Mouse (Mus musculus): ENCODE measurements around the gene Ccl12. TPM values are rescaled to one million over a fixed set of nuclear protein-coding genes. Genes with fewer than 3 reads are reported as not detected.

Ccl12 gene
- polyA plus RNA-seq, 1 experiment from 2014 or later = 1.2 TPM

GRCm38 (mm10) chr11:82073686-82074085, 28.0 kb upstream of the Ccl12 start:
- 83% methylated on average over 3 of the region's 3 CpGs for WGBS

GRCm38 (mm10) chr11:82077031-82077430, 24.6 kb upstream of the Ccl12 start:
- H3K9ac ChIP-seq (ENCODE audit: low read depth, low read length) = no peak overlapping the region
- H3K4me3 ChIP-seq (ENCODE audit: low read depth, low read length) = no peak overlapping the region
- H3K4me1 ChIP-seq (replicated peaks; ENCODE audit: control insufficient read depth, insufficient read depth, low read length) = no peaks in the 10 kb centered on the region
- H3K27me3 ChIP-seq (ENCODE audit: control insufficient read depth, insufficient read depth, low read length) = no peaks in the 10 kb centered on the region
- ATAC-seq (ENCODE audit: low FRiP score) (no peak), DNase-seq (ENCODE audit: low spot score) (no peak)
- H3K4me2 ChIP-seq (replicated peaks; ENCODE audit: low read depth, low read length) = no peak overlapping the region
- no peak overlapping the region for H3K27ac ChIP-seq (ENCODE audit: low read depth, low read length)
- no peaks in the 10 kb centered on the region for H3K9me3 ChIP-seq (ENCODE audit: control insufficient read depth, low read length)
- no peaks in the 10 kb centered on the region for H3K36me3 ChIP-seq (ENCODE audit: control insufficient read depth, insufficient read depth, low read length)
- WGBS = 87% methylated on average over 3 of the region's 3 CpGs

More at GRCm38 (mm10) chr11:82073686-82074085, 28.0 kb upstream of the Ccl12 start:
- Histone ChIP-seq H3K27ac (ENCODE audit: low read depth, low read length) (no peak overlapping the region), H3K4me2 (replicated peaks; ENCODE audit: low read depth, low read length) (no peak overlapping the region), H3K27me3 (ENCODE audit: control insufficient read depth, insufficient read depth, low read length) (no peaks in the 10 kb centered on the region), H3K4me3 (ENCODE audit: low read depth, low read length) (no peak overlapping the region), H3K4me1 (replicated peaks; ENCODE audit: control insufficient read depth, insufficient read depth, low read length) (no peaks in the 10 kb centered on the region), H3K9me3 (ENCODE audit: control insufficient read depth, low read length) (no peaks in the 10 kb centered on the region), H3K36me3 (ENCODE audit: control insufficient read depth, insufficient read depth, low read length) (no peaks in the 10 kb centered on the region), H3K9ac (ENCODE audit: low read depth, low read length) (no peak overlapping the region)
- DNase-seq (ENCODE audit: low spot score) = no peak
- no peak for ATAC-seq (ENCODE audit: low FRiP score)

DNA sequence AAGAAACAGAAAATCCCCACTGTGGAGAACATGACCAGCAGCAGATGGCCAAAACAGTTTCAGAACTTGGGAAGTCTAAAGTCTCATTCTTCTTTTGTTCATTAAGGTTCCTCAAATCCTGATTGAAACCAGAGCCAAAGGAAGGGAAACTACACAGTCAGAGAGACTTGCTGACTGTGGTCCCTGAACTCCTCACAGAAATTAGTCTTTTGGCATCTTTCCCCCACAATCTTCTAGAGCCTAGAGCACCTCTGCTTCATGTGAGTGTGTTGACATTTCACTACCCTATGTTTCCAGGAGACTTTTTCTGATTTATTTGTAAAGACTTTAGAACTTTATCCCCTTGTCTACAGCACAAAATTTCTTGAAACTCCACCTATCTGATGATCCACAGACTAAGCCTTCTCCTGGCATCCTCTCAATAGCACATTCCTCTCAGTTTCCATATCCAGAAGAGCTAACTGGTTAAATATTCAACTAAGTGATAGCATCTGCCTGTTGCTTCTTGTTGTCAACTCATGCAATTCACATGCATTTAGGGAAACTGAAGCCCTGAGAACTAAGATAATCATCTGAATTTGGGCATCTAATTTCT, 23.4 kb upstream of the Ccl12 start:
- no peaks in the 10 kb centered on the region for H3K4me1 ChIP-seq (replicated peaks; ENCODE audit: control insufficient read depth, insufficient read depth, low read length)
- no peak overlapping the region for H3K4me3 ChIP-seq (ENCODE audit: low read depth, low read length)
- H3K27ac ChIP-seq (ENCODE audit: low read depth, low read length) = no peak overlapping the region
- ATAC-seq (ENCODE audit: low FRiP score) (no peak), DNase-seq (ENCODE audit: low spot score) (no peak)
- H3K9ac ChIP-seq (ENCODE audit: low read depth, low read length) = no peak overlapping the region
- H3K9me3 ChIP-seq (ENCODE audit: control insufficient read depth, low read length) = no peaks in the 10 kb centered on the region
- no peak overlapping the region for H3K4me2 ChIP-seq (replicated peaks; ENCODE audit: low read depth, low read length)
- no peaks in the 10 kb centered on the region for H3K36me3 ChIP-seq (ENCODE audit: control insufficient read depth, insufficient read depth, low read length)
- no peaks in the 10 kb centered on the region for H3K27me3 ChIP-seq (ENCODE audit: control insufficient read depth, insufficient read depth, low read length)

DNA sequence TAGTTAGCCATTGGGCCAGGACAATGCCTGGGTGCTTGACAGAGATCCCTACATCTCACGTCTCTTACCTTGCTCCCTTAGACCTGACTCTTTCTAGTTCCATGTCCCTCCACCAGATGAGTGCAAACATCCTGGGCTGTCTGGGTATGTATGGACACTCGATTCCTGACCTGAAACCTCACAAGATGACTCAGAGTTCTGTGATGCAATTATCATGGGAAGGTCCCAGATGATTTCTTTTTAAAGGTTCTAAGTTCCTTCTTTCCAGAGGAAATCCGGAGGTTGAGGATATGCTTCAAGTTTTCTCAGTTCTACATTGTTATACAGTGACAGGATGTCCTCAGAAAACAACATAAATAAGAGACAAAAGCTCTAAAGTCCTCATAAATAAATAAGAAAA, 20.8 kb upstream of the Ccl12 start:
- Histone ChIP-seq H3K27ac (ENCODE audit: low read depth, low read length) (no peak overlapping the region), H3K4me3 (ENCODE audit: low read depth, low read length) (no peak overlapping the region), H3K27me3 (ENCODE audit: control insufficient read depth, insufficient read depth, low read length) (no peaks in the 10 kb centered on the region), H3K36me3 (ENCODE audit: control insufficient read depth, insufficient read depth, low read length) (no peaks in the 10 kb centered on the region), H3K9ac (ENCODE audit: low read depth, low read length) (no peak overlapping the region), H3K9me3 (ENCODE audit: control insufficient read depth, low read length) (no peaks in the 10 kb centered on the region), H3K4me1 (replicated peaks; ENCODE audit: control insufficient read depth, insufficient read depth, low read length) (no peaks in the 10 kb centered on the region), H3K4me2 (replicated peaks; ENCODE audit: low read depth, low read length) (no peak overlapping the region)
- ATAC-seq (ENCODE audit: low FRiP score) (no peak), DNase-seq (ENCODE audit: low spot score) (no peak)
- WGBS = 80% methylated on average over 3 of the region's 3 CpGs

- Histone ChIP-seq H3K9ac (ENCODE audit: low read depth, low read length) (no peak overlapping the region), H3K9me3 (ENCODE audit: control insufficient read depth, low read length) (no peaks in the 10 kb centered on the region), H3K4me2 (replicated peaks; ENCODE audit: low read depth, low read length) (no peak overlapping the region), H3K4me1 (replicated peaks; ENCODE audit: control insufficient read depth, insufficient read depth, low read length) (0 out of 2 replicates have a peak, but pooled peaks cover 2% of the 10 kb centered on the region), H3K27ac (ENCODE audit: low read depth, low read length) (no peak overlapping the region), H3K36me3 (ENCODE audit: control insufficient read depth, insufficient read depth, low read length) (no peaks in the 10 kb centered on the region), H3K27me3 (ENCODE audit: control insufficient read depth, insufficient read depth, low read length) (no peaks in the 10 kb centered on the region), H3K4me3 (ENCODE audit: low read depth, low read length) (no peak overlapping the region)
- DNase-seq (ENCODE audit: low spot score) = no peak
- ATAC-seq (ENCODE audit: low FRiP score) = no peak
- 91% methylated on average over 3 of the region's 3 CpGs for WGBS
These were observed 17.3 kb upstream of the Ccl12 start for GRCm38 (mm10) chr11:82084360-82084759.

GRCm38 (mm10) chr11:82099511-82100323, 1.9 kb upstream of the Ccl12 start:
- H3K4me3 ChIP-seq (ENCODE audit: low read depth, low read length) = no peak overlapping the region
- ATAC-seq (ENCODE audit: low FRiP score) = no peak
- H3K27ac ChIP-seq (ENCODE audit: low read depth, low read length) = no peak overlapping the region
- no peaks in the 10 kb centered on the region for H3K4me1 ChIP-seq (replicated peaks; ENCODE audit: control insufficient read depth, insufficient read depth, low read length)
- DNase-seq (ENCODE audit: low spot score) = no peak
- 91% methylated on average over 10 of the region's 10 CpGs for WGBS
- no peak overlapping the region for H3K4me2 ChIP-seq (replicated peaks; ENCODE audit: low read depth, low read length)
- H3K27me3 ChIP-seq (ENCODE audit: control insufficient read depth, insufficient read depth, low read length) = no peaks in the 10 kb centered on the region
- no peak overlapping the region for H3K9ac ChIP-seq (ENCODE audit: low read depth, low read length)
- H3K9me3 ChIP-seq (ENCODE audit: control insufficient read depth, low read length) = no peaks in the 10 kb centered on the region
- no peaks in the 10 kb centered on the region for H3K36me3 ChIP-seq (ENCODE audit: control insufficient read depth, insufficient read depth, low read length)

DNA sequence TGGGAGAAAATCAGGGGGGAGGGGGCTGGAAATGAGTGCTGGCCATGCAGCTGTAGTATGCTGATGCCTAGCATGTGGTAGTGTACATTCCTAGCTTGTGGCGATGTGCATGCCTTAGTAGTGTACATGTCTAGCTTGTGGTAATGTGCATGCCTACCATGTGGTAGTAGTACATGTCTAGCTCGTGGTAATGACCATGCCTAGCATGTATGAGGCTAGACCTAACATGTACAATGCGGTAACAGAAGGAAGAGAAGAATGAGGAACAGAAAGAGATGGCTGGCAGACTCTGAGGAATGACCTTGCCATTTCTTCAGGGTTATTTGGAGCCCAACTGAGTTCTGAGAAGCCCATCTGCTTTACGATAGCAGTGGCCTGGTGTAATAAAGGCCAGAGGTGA, 558 bp upstream of the Ccl12 start:
- Histone ChIP-seq H3K36me3 (ENCODE audit: control insufficient read depth, insufficient read depth, low read length) (no peaks in the 10 kb centered on the region), H3K27me3 (ENCODE audit: control insufficient read depth, insufficient read depth, low read length) (no peaks in the 10 kb centered on the region), H3K27ac (ENCODE audit: low read depth, low read length) (no peak overlapping the region), H3K9me3 (ENCODE audit: control insufficient read depth, low read length) (no peaks in the 10 kb centered on the region), H3K4me3 (ENCODE audit: low read depth, low read length) (no peak overlapping the region), H3K4me2 (replicated peaks; ENCODE audit: low read depth, low read length) (no peak overlapping the region), H3K9ac (ENCODE audit: low read depth, low read length) (no peak overlapping the region), H3K4me1 (replicated peaks; ENCODE audit: control insufficient read depth, insufficient read depth, low read length) (no peaks in the 10 kb centered on the region)
- 81% methylated on average over 4 of the region's 4 CpGs for WGBS
- DNase-seq (ENCODE audit: low spot score) (no peak), ATAC-seq (ENCODE audit: low FRiP score) (no peak)

DNA sequence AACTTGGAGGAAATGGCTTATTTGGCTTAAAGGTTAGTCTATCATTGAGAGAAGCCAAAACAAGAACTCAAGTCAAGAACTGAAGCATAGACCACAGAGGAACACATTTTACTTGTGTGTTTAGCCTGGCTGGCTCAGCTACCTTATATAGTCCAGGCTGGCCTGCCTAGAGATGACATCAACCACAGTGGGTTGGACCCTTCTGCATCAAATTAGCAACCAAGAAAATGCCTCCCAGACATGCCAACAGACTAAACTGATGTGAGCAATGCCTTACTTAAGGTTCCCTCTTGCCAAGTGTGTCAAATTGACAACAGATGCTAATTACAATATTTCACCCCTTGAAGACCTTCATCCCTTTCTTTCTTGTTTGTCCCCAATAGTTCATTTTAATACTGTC, 8.0 kb downstream of the Ccl12 start:
- H3K4me3 ChIP-seq (ENCODE audit: low read depth, low read length) = no peak overlapping the region
- H3K27me3 ChIP-seq (ENCODE audit: control insufficient read depth, insufficient read depth, low read length) = no peaks in the 10 kb centered on the region
- no peaks in the 10 kb centered on the region for H3K36me3 ChIP-seq (ENCODE audit: control insufficient read depth, insufficient read depth, low read length)
- H3K4me2 ChIP-seq (replicated peaks; ENCODE audit: low read depth, low read length) = no peak overlapping the region
- no peaks in the 10 kb centered on the region for H3K4me1 ChIP-seq (replicated peaks; ENCODE audit: control insufficient read depth, insufficient read depth, low read length)
- no peak overlapping the region for H3K27ac ChIP-seq (ENCODE audit: low read depth, low read length)
- no peak overlapping the region for H3K9ac ChIP-seq (ENCODE audit: low read depth, low read length)
- H3K9me3 ChIP-seq (ENCODE audit: control insufficient read depth, low read length) = no peaks in the 10 kb centered on the region
- DNase-seq (ENCODE audit: low spot score) (no peak), ATAC-seq (ENCODE audit: low FRiP score) (no peak)

Measured in hindbrain, embryonic 11.5 days (tissue).